Mouse (Mus musculus): ENCODE results near the gene Clcn6.

DNA sequence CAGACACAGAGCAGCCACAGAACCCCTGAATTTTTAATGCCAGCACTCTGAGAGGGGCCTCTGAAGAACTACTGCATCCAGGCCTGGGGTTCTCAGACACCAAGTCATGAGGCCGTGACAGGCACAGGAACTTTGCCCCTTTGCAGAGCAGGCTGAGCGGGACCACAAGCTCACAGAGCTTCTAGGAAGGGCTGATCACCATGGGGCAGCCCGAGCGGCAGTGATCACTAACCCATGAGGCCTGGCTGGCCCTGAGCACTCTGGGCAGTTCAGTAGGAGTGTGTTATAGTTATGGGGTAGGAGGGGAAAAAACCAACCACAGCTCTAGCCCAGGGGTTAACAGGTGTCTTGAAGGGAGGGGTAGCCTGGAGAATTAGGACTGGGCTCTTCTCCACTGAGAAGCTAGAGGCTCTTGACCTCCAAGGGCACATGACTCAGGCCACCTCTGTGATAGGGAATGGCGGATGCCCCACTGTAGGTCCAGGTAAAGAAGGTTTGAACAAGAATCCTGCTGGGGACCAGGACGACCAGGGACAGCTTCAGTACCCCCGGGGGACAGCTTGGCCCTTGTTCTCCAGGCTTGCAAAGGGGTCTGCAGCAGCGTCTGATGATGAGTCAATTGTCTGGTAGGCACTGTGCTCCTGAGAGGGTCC lies 41.4 kb upstream of the Clcn6 start:
- TF ChIP-seq CTCF (IDR thresholded peaks at IDR 0.05; ENCODE audit: insufficient read depth, low read depth, low read length) (no peak), POLR2A (IDR thresholded peaks at IDR 0.05; ENCODE audit: insufficient read depth, low read depth, low read length) (no peak)
